Mouse (Mus musculus) liver (tissue): Measurements from ENCODE around the gene Ankrd40.

Experiments
- DNase-seq: peaks from one replicate; pipeline ENCODE4 v3.0.0-alpha.2; 2020; ENCODE audit warnings: mixed read lengths

Gene Ankrd40

DNA sequence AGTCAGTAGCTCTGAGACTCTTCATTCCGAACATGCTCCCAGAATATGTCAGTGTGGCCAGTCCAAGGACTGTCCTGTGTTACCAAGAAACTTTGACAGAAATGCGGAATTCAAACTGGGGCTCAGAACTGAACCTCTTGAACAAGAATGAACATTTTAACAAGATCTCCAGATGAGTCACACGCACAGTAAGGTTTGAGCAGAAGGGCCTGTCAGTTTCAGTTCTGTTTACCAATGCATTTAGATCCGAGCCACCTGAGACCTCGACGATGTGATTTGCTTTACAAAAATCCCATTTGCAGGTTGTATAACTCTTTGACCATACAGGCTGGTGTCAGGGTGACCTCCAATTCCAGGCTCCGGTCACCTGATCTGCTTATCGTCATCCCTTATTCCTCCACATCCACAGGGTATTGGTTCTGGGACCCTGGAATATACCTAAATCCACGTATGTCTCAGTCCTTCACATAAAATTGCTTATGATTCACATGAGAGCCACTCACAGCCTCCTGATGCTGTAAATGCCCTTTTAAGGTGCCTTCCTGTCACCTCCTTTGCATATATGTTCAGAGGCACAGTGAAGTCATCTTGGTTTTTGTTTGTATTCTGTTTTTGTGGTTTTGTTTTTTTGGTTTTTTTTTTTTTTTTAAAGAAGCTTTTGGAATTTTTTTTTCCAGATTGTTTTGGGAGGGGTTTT lies 27.9 kb downstream of the Ankrd40 start:
- DNase-seq = no peak

DNA sequence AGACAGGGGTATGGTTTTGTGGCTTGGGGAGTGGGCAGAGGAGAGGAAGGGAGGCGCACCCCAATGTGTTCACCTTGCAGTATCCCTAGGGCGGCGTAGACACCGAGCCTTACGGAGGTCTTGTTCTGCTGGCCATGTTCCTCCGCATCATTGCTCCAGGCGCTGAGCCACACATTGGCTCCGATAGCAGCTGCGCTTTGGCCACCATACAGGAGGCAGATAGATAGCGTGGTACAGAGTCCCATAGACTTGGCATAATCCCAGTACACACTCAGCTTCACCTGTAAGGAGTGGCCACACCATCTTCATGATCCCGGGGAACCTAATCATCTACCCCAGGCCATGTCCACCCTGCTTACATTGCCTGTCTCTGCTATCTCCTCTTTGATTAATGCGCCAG lies 31.4 kb downstream of the Ankrd40 start:
- DNase-seq = no peak

DNA sequence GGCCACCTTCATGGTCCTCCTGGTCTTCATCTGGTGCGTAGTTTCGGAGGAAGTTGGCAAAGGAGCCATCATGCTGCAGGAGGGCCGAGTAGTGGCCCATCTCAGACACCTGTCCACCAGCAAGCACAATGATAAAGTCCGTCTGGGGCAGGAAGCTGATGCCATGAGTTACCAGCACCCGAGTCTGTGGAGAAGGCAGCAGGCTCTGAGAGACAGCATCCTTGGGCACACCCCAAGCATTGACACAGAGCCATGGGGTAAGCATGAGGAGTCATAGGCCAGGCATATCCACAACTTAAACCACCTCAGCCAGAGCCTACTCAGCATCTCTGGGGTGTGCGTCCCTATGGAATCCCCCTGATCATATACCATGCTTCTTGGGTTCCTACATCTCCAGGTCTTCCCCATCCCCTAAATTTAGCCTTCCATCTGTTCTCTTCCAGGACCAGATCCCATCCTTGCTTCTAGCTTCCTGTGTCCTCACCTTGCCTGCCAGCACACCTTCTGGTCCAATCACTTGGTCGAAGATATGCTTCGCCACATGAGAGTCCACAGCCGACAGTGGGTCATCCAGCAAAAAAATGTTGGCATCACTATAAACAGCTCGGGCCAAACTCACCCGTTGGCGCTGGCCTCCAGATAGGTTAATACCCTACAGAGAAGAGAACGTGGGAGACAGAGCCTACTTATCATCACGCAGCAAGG lies 33.5 kb downstream of the Ankrd40 start:
- DNase-seq = no peak

DNA sequence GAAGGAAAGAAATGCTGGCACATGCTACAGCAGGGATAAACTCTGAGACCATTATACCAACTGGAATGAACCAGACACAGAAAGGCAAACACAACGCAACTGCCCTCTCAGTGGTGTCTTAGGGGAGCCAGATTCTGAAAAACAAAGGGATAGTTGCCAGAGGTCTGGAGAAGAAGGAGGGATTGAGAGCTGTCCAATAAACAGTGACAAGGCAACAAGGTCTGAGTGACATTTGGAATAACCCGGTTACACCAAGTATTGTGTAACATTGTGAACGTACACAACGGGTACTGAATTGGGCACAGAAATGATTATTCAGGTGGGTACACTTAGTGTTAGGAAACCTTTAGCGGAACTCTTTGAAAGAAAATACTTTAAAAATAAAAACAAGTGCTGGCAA lies 34.3 kb downstream of the Ankrd40 start:
- no peak for DNase-seq

DNA sequence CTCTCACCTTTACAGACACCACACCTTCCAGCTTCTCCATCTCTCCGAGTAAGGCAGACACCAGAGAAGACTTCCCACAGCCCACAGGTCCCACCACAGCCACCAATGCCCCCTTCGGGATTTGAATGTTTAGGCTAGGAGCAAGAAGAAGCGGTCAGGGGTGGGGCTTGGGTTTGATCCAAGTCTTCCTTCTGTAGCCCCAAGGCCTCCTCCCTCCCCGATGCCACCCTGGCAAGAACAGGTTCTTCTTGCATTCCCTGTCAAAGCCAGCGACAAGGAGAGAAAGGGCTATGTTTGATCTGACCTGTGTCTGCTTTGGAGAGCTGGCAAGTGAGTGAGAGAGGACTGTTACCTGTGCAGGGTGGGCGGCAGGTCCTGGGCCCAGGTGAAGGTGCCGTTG lies 35.9 kb downstream of the Ankrd40 start:
- DNase-seq = no peak

DNA sequence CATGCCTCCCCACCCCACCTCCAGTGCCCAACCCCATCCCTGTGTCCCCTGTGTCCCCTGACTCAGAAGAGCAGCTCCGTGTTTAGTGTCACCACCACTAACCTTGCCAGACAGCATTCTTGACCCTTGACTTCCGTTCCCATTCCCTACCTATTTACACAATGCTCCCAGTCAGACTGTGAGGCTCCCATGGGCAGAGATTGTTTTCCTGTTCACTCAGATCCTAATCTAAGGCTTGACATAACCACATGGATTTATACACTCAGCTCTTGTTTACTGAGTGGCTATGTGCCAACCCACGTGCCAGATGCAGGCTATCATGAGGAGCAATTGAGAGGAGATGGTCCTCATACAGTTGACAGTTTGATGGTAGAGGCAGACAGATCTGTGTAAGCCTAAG lies 37.5 kb downstream of the Ankrd40 start:
- no peak for DNase-seq

DNA sequence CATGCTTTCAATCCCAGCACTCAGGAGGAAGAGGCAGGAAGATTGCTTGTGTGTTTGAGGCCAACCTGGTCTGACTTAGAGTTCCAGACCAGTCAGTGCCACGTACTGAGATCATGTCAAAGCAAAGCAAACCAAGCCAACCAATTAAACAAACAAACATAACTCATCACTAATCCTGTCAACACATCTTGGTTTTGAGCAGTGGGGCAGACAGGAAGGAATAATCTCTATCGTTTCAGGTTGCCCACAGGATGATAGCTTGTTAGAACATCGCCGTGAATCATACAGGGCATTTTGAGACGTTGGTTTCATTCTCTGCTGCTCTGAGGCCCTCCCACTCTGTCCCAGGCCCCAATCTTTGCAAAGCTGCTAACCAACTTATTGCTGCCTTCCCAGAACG lies 42.2 kb downstream of the Ankrd40 start:
- DNase-seq = no peak

DNA sequence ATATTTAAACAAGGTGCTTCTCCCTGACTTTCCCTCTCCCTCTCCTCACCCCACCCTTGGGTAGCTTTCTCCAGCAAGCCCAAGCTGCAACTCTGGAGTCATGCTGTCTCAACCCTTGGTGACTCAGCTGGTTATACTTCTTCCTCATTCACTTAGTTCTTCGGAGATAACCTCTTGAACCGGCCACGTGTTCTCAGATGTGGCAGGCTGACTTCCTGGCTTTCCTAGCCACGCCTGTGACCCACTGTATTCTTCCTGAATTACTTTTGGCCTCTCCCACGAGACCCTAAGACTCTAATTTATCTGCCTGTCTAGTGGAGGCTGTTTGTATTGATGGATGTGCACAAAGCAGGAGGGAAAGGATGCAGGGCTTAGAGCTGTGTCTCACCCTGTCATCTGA lies 43.0 kb downstream of the Ankrd40 start:
- DNase-seq = peak; percentile 43

DNA sequence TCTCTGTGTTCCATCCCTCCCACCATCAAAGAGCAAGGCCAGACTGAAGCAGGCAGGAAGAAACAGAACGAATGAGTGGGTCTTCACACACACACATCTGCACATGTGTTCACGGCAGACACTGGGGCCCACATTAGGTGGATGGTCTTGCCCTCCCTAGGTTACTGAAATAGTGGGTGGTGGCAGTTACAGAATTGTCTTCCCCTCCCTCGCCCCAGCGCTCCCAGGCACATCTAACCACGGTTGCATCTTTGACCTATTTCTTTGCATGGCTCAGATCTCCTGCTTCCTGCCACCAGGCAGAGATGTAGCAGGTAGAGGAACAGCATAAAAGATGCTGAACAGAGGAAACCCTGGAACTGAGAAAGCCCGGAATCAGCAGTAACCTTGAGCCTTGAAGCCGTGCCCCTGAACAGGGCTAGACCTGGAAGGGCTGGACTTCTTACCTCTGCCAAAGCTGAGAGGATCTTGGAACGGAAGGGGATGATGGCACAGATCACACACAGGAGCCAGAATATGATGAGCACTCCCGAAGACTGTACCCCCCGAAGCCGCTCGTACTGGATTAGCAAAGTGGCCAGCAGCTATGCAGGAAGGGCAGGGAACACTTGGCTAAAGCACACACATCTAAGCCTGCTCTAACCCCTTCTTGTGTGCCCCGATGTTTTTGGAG lies 46.6 kb downstream of the Ankrd40 start:
- DNase-seq = no peak

DNA sequence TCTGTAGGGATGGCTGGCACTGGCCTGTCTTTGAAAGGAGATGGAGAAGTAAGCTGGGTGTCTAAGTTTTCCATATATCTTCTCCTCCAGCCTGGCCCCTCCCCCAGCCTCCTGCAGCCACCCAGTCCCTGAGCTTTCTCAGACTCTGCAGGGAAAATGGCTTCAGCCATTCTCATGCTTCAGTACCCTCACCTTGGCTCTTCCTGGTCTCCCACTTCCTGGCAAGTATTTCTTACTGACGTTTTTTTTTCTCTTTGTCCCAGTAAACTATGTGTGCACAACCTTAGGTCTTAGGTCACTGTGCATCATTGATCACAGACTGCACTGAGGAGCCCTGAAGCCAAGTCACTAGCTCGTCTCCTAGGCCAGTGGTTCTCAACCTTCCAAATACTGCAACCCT lies 51.3 kb downstream of the Ankrd40 start:
- DNase-seq = no peak

DNA sequence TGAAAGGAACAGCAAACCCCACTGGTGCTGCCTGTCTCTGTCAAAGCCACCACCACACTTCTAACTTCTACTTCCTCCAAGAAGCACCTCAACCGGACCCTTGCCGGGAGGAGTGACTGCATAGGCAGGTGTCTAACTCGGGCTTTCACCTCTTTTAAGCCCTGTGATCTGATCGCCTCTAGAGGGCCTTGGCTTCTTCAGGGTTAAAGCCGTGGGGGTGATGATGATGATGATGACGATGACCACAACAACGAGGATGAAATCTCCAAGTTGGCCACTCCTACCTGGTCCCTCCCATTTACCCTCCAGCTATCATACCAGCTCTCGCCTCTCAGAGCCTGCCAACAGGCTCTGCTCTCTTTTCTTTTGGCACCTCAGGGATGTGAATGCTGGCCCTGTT lies 51.9 kb downstream of the Ankrd40 start:
- no peak for DNase-seq

DNA sequence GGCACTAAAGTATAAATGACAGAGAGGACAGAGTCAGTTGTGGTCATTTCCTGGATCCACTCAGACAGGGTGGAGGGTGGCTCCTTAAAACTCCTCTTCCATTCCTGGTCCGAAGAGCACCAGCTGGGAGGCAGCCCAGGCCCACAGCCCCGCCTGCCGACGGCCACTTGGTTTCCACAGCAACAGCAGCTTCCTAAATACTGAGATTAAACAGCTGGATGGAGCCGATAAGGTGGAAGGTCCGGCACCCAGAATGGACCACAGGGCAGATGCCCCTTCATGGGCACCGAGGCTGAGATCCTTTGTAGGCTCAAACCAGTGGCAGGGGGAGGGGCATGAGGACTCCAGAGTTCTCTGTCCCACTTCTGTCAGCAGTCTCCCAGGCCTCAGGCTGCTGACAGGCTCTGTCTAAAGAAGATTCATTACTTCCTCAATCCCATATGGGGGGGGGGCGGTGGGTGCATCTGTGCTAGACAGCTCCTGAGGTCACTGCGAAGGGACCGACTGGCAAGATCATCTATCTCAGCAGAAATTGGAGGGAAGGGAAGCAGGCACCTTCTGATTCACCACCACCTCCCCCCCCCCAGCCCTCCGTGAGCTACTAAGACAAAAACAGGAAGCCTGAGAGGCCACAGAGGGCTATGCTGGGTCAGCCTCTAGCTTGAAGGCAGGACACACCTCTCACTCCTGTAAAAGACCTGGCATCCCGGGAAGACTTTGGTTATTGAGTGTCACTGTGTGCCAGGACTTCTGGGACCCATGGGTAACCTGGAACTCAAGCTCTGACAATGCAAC lies 58.4 kb downstream of the Ankrd40 start:
- DNase-seq = peak; percentile 54

DNA sequence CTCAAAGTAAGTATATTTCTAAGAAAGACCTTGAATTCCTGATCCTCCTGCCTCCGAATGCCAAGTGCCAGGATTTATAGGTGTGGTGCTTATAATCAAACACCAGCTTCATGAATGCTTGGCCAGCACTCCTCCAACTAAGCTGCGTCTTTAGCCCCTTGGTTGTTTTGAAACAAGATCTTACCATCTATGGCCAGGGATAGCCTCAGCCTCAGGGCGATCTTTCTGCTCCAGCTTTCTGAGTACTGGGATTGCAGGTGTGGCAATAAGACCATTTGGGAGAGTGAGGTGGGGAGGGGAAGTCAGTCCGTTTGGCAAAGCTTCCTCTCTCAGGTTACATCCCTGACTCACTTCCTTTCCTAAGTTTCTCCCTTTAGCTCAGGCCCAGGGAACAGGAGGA lies 60.0 kb downstream of the Ankrd40 start:
- DNase-seq = no peak

DNA sequence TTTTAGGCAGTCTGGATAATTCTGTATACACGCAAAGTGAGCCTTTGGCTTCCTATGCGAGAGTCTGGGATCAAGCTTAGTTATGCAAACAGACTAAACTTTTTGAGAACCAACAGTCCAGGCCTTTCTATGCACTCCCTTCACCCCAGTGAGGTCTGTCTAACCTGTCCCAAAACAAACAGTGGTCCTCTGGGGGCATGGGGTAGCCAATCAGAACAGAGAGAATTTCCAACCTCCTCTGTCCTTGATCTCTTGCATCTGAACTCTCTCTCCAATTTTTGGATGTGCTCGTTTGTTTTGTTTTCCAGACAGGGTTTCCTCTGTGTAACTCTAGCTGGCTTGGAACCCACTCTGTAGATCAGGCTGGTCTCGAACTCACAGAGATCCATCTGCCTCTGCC lies 61.2 kb downstream of the Ankrd40 start:
- no peak for DNase-seq

DNA sequence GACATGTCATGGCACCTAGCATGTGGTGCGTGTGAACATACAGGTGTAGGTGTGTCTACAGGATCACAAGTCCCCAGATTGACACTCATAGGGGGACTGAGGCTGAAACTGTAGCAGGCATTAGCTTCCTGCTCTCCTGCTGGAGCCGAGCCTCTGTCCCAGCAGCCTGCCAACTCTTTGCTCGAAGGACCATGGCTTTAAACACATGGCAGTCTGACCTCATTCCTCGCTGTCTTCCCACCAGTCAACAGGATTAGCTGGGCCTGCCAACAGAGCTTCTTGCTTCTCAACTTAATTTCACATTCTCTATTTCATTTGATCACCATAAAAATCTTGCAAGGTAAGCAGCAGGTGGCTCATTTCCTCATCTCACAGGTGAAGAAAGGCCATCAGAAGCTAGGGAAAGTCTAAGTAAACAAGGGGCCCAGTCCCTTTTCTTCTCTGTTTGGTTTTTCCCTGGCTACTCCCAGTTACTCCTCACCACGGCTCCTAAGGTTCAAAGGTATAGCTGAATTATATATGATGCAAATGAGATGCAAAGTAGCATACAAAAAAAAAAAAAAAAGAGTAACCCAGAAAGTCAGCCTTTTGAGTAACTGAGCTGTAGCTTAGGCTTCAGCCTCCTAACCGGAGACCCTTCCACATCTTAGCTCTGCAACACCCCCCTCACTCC lies 62.1 kb downstream of the Ankrd40 start:
- no peak for DNase-seq

DNA sequence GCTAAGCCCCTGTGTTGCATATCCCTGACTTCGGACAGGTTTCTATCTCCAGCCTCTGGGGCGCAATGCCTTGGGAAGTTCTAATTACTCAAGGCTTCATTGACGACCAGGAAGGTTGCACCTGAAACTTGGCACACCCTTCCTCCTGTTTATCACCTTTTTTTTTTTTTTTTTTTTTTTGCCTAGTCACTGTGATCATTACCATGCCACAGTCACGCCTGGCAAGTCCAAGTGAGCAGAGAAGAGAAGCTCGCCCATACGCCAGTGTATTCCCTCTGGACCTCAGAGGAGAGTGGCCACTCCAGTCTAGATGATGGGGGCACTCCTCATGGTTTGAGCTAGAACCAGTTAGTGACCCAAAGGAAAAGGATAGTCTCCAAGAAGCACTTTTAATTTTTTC lies 63.0 kb downstream of the Ankrd40 start:
- no peak for DNase-seq
